11 mouse cellular contexts compared by ENCODE assay signal in genomic region chr17:46728021-46728420, GRCm38 (mm10). TPM values are rescaled to one million over a fixed set of nuclear protein-coding genes. Genes with fewer than 3 reads are reported as not detected.
DNase-seq lines count a peak whose midpoint lies in the region; ATAC-seq lines count a peak whose summit lies in the region.
"Had no signal": no experiment of that assay in that cellular context is flagged by ENCODE, and none has a peak within 500 bp of the region (broad histone marks: within the 10 kb centered on the region; RNA-seq: fewer than 3 reads in every experiment).

No protein-coding gene starts in this region.

- WGBS in hindbrain, embryonic 10.5 days, result 38% methylated on average over 6 of the region's 6 CpGs
- WGBS in hindbrain, embryonic 12.5 days, result 41% methylated on average over 6 of the region's 6 CpGs

- no peaks in the 10 kb centered on the region for H3K9me3 ChIP-seq in hindbrain, embryonic 10.5 days
- H3K9me3 ChIP-seq in hindbrain, embryonic 12.5 days (replicated peaks), result no peaks in the 10 kb centered on the region
- H3K9me3 ChIP-seq: limb, embryonic 15.5 days had no signal

- H3K4me2 ChIP-seq in hindbrain, embryonic 12.5 days (replicated peaks), result no peak overlapping the region

- H3K27ac ChIP-seq in hindbrain, embryonic 10.5 days, result no peak overlapping the region
- H3K27ac ChIP-seq in hindbrain, embryonic 12.5 days, result no peak overlapping the region
- H3K27ac ChIP-seq: limb, embryonic 15.5 days had no signal

- peaks cover 22% of the 10 kb centered on the region for H3K27me3 ChIP-seq in hindbrain, embryonic 10.5 days (ENCODE audit: insufficient read depth, poor library complexity, severe bottlenecking)
- H3K27me3 ChIP-seq in hindbrain, embryonic 12.5 days, result peaks cover 21% of the 10 kb centered on the region

- no peak overlapping the region for H3K4me3 ChIP-seq in hindbrain, embryonic 10.5 days
- H3K4me3 ChIP-seq in hindbrain, embryonic 12.5 days, result no peak overlapping the region

- H3K36me3 ChIP-seq in hindbrain, embryonic 10.5 days, result peaks cover 34% of the 10 kb centered on the region
- peaks cover 25% of the 10 kb centered on the region for H3K36me3 ChIP-seq in hindbrain, embryonic 12.5 days

- peak; percentile 31 for DNase-seq in hindbrain, embryonic 10.5 days (ENCODE audit: low spot score)
- DNase-seq in thymus, postnatal 0 days (ENCODE audit: low spot score), result peak; percentile 28
- DNase-seq in thymus, postnatal 10 days (ENCODE audit: low spot score in 2 of 2), result no peak
- DNase-seq in kidney, postnatal 25 days, result peak; percentile 67 to 69
- DNase-seq in thymus, postnatal 4 days, result peak; percentile 68
- no peak for DNase-seq in urinary bladder, postnatal 14 days (ENCODE audit: low spot score)
- no peak for DNase-seq in gastrocnemius, adult 8-10 months (ENCODE audit: low spot score in 2 of 2)

- H3K9ac ChIP-seq in hindbrain, embryonic 12.5 days, result no peak overlapping the region

- H3K4me1 ChIP-seq in hindbrain, embryonic 10.5 days (replicated peaks), result peaks cover 15% of the 10 kb centered on the region
- 0 out of 2 replicates have a peak, but pooled peaks cover 3% of the 10 kb centered on the region for H3K4me1 ChIP-seq in hindbrain, embryonic 12.5 days

- no peak for ATAC-seq in hindbrain, embryonic 12.5 days (ENCODE audit: low FRiP score)
- ATAC-seq: activated CD4-positive, CD25-positive, alpha-beta regulatory T cell, adult 4 months had no signal

RNA-seq across cellular contexts. Expression of gene Gnmt, which starts 0.9 kb away (rescaled TPM):
- 0.18 and 0.36 TPM in 2 replicates for polyA plus RNA-seq in hindbrain, embryonic 10.5 days (2016; fragmentation: Nextera tagmentation; extraction: Ambion mirVana)
- polyA plus RNA-seq in hindbrain, embryonic 12.5 days (2016; fragmentation: Nextera tagmentation; extraction: Ambion mirVana), result 0.33 and 0.49 TPM in 2 replicates
- 2.9 and 3.0 TPM in 2 replicates for polyA plus RNA-seq in thymus, postnatal 0 days (2015; fragmentation: Nextera tagmentation; extraction: Ambion mirVana)
- 1 to 10 TPM in 2 of 4 experiments, under 1 TPM in 2; 0.65 to 5.1 (median 1.9) TPM for total RNA-seq in gastrocnemius, adult 8-10 months (2022)
- total RNA-seq: hematopoietic stem cell, adult 5-6 weeks had no signal

RNA-seq across cellular contexts. Expression of gene Pex6, which starts 16.8 kb away (rescaled TPM):
- polyA plus RNA-seq in hindbrain, embryonic 10.5 days (2016; fragmentation: Nextera tagmentation; extraction: Ambion mirVana), result 24.4 and 25.7 TPM in 2 replicates
- polyA plus RNA-seq in hindbrain, embryonic 12.5 days (2016; fragmentation: Nextera tagmentation; extraction: Ambion mirVana), result 33.9 and 38.0 TPM in 2 replicates
- polyA plus RNA-seq in thymus, postnatal 0 days (2015; fragmentation: Nextera tagmentation; extraction: Ambion mirVana), result 22.8 and 23.3 TPM in 2 replicates
- 10 to 100 TPM; 12.9 to 18.6 (median 16.0) TPM for total RNA-seq in gastrocnemius, adult 8-10 months (2022)

RNA-seq across cellular contexts. Expression of gene Ppp2r5d, which starts 23.1 kb away (rescaled TPM):
- 137 and 148 TPM in 2 replicates for polyA plus RNA-seq in hindbrain, embryonic 10.5 days (2016; fragmentation: Nextera tagmentation; extraction: Ambion mirVana)
- polyA plus RNA-seq in hindbrain, embryonic 12.5 days (2016; fragmentation: Nextera tagmentation; extraction: Ambion mirVana), result 103 and 106 TPM in 2 replicates
- polyA plus RNA-seq in thymus, postnatal 0 days (2015; fragmentation: Nextera tagmentation; extraction: Ambion mirVana), result 54.0 and 56.6 TPM in 2 replicates
- total RNA-seq in gastrocnemius, adult 8-10 months (2022), result 10 to 100 TPM; 25.5 to 28.1 (median 26.8) TPM

RNA-seq across cellular contexts. Expression of gene Cnpy3, which starts 24.0 kb away (rescaled TPM):
- 65.8 and 73.6 TPM in 2 replicates for polyA plus RNA-seq in hindbrain, embryonic 10.5 days (2016; fragmentation: Nextera tagmentation; extraction: Ambion mirVana)
- 58.7 and 61.6 TPM in 2 replicates for polyA plus RNA-seq in hindbrain, embryonic 12.5 days (2016; fragmentation: Nextera tagmentation; extraction: Ambion mirVana)
- 55.1 and 58.0 TPM in 2 replicates for polyA plus RNA-seq in thymus, postnatal 0 days (2015; fragmentation: Nextera tagmentation; extraction: Ambion mirVana)
- total RNA-seq in gastrocnemius, adult 8-10 months (2022), result 1 to 10 TPM; 4.6 to 9.4 (median 6.4) TPM

RNA-seq across cellular contexts. Expression of gene Ptcra, which starts 35.5 kb away (rescaled TPM):
- 0.43 and 0.62 TPM in 2 replicates for polyA plus RNA-seq in hindbrain, embryonic 10.5 days (2016; fragmentation: Nextera tagmentation; extraction: Ambion mirVana)
- 0.17 and 0.53 TPM in 2 replicates for polyA plus RNA-seq in hindbrain, embryonic 12.5 days (2016; fragmentation: Nextera tagmentation; extraction: Ambion mirVana)
- polyA plus RNA-seq in thymus, postnatal 0 days (2015; fragmentation: Nextera tagmentation; extraction: Ambion mirVana), result 118 and 120 TPM in 2 replicates
- total RNA-seq in gastrocnemius, adult 8-10 months (2022), result not detected
- total RNA-seq: hematopoietic stem cell, adult 5-6 weeks had no signal
- polyA plus RNA-seq: activated CD4-positive, CD25-positive, alpha-beta regulatory T cell, adult 4 months had no signal

Comparison
In these comparisons a context has a peak if more than half of its experiments do, and no peak if none do; other contexts are left out.
1. DNase-seq: peak in hindbrain, embryonic 10.5 days (single experiment), thymus, postnatal 0 days (single experiment), kidney, postnatal 25 days (2 of 2) and thymus, postnatal 4 days (single experiment); none in thymus, postnatal 10 days (0 of 2), urinary bladder, postnatal 14 days (single experiment) and gastrocnemius, adult 8-10 months (0 of 2).